Mouse (Mus musculus) liver, embryonic 16.5 days (tissue): Measurements from ENCODE around the gene Apobr. TPM values are rescaled to one million over a fixed set of nuclear protein-coding genes. Genes with fewer than 3 reads are reported as not detected.

Source experiments
- microRNA-seq: library from miRNA; unstranded; fragments of <30 nt; microRNA quantifications from one replicate; pipeline ENCODE4, GENCODE M21; 2016
- polyA plus RNA-seq: library from polyadenylated mRNA; unstranded; fragments of >200 nt; fragmentation: Nextera tagmentation; extraction: Ambion mirVana; gene quantifications from 2 replicates; pipeline ENCODE4 v1.2.1, GENCODE M21; 2015

Gene Apobr
- polyA plus RNA-seq, 1 experiment from 2014 or later: 2.3 TPM

Small RNA genes lying within 50 kb of the gene (microRNA-seq; reads per million reads assigned to microRNA genes)
- gene Mir7059: 1.2 reads per million

Other genes starting within 250 kb of the Apobr start
- 5.4 and 6.3 TPM in 2 replicates for gene Lat, start 215.4 kb upstream of the Apobr start, polyA plus RNA-seq
- gene Spns1, start 207.5 kb upstream of the Apobr start, polyA plus RNA-seq: 16.1 and 18.3 TPM in 2 replicates
- 1.7 and 1.9 TPM in 2 replicates for gene Nfatc2ip, start 188.2 kb upstream of the Apobr start, polyA plus RNA-seq
- 3.6 and 4.7 TPM in 2 replicates for gene Cd19, start 170.1 kb upstream of the Apobr start, polyA plus RNA-seq
- gene Rabep2, start 156.2 kb upstream of the Apobr start, polyA plus RNA-seq: 6.0 and 6.3 TPM in 2 replicates
- 8.7 and 22.0 TPM in 2 replicates for gene Atp2a1, start 121.8 kb upstream of the Apobr start, polyA plus RNA-seq
- 14.2 and 14.5 TPM in 2 replicates for gene Sh2b1, start 109.5 kb upstream of the Apobr start, polyA plus RNA-seq
- 81.0 and 84.0 TPM in 2 replicates for gene Tufm, start 97.6 kb upstream of the Apobr start, polyA plus RNA-seq
- 21.6 and 24.5 TPM in 2 replicates for gene Atxn2l, start 81.5 kb upstream of the Apobr start, polyA plus RNA-seq
- 87.8 and 93.1 TPM in 2 replicates for gene Eif3c, start 18.5 kb upstream of the Apobr start, polyA plus RNA-seq
- 11.7 and 11.9 TPM in 2 replicates for gene Cln3, start 875 bp downstream of the Apobr start, polyA plus RNA-seq
- gene Il27, start 10.0 kb downstream of the Apobr start, polyA plus RNA-seq: 0.09 and 0.27 TPM in 2 replicates
- 4.2 and 5.8 TPM in 2 replicates for gene Nupr1, start 45.9 kb downstream of the Apobr start, polyA plus RNA-seq
- 20.8 and 28.6 TPM in 2 replicates for gene Sgf29, start 64.4 kb downstream of the Apobr start, polyA plus RNA-seq
- 69.5 and 88.7 TPM in 2 replicates for gene Sult1a1, start 91.5 kb downstream of the Apobr start, polyA plus RNA-seq
- 72.6 and 78.4 TPM in 2 replicates for gene Bola2, start 110.5 kb downstream of the Apobr start, polyA plus RNA-seq
- 2.4 and 2.8 TPM in 2 replicates for gene Slx1b, start 110.8 kb downstream of the Apobr start, polyA plus RNA-seq
- gene Coro1a, start 122.8 kb downstream of the Apobr start, polyA plus RNA-seq: 98.9 and 105 TPM in 2 replicates
- 19.6 and 22.3 TPM in 2 replicates for gene Mapk3, start 174.7 kb downstream of the Apobr start, polyA plus RNA-seq
- 0.36 and 0.55 TPM in 2 replicates for gene Gdpd3, start 181.4 kb downstream of the Apobr start, polyA plus RNA-seq
- gene Ypel3, start 192.0 kb downstream of the Apobr start, polyA plus RNA-seq: 102 and 119 TPM in 2 replicates
- gene Tbx6, start 196.5 kb downstream of the Apobr start, polyA plus RNA-seq: 0.90 and 1.3 TPM in 2 replicates
- gene Ppp4c, start 207.6 kb downstream of the Apobr start, polyA plus RNA-seq: 82.2 and 91.1 TPM in 2 replicates
- not detected in 2 replicates for gene Fam57b, start 212.7 kb downstream of the Apobr start, polyA plus RNA-seq
- gene 4930451I11Rik, start 246.7 kb downstream of the Apobr start, polyA plus RNA-seq: not detected in 2 replicates